Mouse (Mus musculus): ENCODE data around the gene Bmp4.

Gene Bmp4

DNA sequence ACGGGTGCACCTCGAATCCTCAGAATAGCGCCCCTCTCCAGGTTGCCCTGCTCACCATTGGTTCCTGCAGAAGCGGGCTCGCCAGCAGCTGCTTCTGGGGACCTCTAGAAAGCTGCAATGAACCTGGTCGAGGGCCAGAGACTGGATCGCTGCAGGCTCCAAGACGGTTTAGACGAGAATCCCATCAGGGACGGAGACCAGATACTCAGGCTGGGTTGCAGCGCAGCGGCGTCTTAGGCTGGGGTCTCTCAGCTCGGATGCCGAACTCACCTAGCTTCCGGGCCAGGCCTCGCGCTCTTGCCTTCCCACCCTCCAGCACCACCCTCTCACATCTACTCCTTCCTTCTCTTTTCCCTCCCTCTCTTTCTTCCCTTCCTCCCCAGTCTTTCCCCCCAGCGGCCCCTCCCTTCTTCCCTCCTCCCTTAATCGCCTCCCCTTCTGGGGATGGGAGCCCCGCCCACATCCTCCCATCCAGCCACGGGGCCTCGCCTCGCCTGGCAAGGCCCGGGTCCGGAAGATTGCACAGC lies at the start of gene Bmp4:
TSS of gene Bmp4 (minus strand) at position 421 of the 527 bp plus-strand sequence.
- no peak for DNase-seq (ENCODE audit: low read depth)

DNA sequence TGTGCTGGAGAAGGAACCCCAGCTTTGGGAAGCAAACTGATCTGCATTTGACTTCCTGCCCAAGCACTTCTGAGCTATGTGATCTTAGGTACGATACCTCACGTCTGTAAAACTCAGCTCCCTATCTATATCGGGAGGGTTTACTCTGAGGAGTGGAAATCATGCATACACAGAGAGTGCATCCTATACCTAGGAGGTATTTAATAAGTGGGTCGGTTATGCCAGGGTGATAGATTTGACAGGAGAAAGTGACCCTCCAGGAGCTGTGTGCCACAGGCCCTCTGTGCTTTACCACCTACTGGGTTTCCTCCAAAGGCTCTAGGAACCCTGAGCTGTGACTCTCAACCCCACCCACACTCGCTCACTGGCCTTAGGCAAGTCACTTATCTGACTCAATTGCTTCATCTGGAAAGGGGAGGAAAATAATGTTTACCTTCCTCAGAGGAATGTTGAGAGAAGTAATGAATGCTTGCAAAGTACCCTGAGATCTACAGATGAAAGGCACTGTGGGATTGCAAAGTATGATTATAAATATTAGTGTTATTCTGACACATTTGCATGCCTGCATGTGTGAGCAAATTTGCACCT lies 49.1 kb upstream of the Bmp4 start:
- DNase-seq (ENCODE audit: low read depth) = no peak

DNA sequence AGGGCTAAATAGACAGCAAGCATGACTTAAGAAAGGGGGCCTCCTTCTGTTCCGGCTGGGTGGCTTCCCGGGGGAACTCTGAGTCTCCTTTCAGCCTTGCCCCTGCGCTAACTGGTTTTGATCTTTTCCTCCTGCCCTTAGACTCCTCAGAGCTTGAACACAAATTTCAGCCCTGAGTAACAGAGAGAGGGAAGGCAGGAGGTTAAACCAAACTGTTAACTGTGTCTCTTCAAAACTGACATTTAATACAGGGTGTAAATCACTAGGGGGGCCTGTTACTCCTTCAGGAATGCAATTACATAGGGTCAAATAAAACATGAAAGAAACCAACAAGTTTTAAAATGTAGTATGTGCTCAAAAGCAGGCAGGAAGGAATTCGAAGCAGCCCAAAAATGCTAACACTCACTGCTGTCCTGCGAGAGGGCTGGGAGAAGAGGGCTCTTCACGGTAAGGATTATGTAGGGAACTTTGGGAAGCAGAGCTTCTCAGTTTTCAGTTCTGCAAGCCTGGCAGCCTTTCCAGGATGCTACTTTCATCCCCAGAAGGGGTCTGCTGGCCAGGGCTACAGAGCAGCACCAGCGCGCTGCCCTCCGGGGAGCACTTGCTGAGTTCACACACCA lies 46.1 kb upstream of the Bmp4 start:
- DNase-seq (ENCODE audit: low read depth) = no peak

DNA sequence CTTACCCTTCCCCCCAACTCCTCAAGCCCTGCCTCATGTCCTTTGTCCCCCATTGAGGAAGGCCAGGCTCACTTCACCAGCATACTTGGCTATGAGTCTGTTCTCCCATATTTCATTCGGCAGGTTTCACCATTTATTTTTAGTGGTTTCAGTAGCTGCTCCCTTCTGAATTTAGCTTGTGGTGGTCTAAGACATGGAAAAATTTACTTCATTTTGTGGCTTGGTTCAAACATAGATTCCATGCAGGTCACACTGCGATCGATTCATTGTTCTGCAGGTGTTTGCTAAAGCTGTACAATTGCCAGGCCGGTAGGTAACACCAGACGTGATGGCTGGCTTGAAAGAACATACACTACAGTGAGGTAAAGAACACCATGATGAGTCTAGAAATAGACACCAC lies 39.8 kb upstream of the Bmp4 start:
- no peak for DNase-seq (ENCODE audit: low read depth)

DNA sequence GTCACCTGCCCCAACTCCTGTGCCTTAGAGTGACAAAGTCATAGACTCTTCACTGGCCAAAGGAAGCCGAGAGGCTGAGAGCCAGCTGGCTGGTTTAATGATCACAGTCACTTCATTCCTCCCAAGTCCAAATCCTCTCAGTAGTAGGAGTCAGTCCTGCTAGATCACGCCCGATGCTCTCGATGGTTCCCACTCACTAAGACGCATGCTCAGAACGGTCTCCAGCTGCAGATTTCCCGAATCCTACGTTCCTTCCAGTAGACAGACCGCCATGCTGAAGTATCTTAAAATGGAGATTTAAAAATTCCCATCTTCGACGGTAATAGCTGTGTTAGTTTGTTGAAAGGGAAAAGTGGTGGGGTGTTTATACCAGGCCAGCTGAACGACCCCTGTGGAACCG lies 36.8 kb upstream of the Bmp4 start:
- no peak for DNase-seq (ENCODE audit: low read depth)

DNA sequence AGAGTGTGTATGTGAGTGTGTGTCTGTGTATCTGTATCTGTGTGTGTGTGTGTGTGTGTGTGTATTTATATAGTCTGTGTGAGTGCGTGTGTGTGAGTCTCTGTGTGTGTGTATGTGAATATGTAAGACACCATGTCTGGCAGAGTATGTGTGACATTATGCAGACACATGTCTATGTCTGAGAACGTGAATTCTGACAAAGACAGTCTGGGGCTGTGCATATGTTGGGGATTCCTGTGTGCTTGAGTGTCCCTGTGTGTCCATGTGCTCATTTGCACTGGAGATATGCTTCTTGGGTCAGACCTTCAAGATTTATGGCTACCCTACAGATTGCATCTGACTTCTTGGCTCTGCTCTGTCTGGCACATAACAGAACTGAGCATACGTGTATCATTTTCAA lies 31.4 kb upstream of the Bmp4 start:
- DNase-seq (ENCODE audit: low read depth) = no peak

DNA sequence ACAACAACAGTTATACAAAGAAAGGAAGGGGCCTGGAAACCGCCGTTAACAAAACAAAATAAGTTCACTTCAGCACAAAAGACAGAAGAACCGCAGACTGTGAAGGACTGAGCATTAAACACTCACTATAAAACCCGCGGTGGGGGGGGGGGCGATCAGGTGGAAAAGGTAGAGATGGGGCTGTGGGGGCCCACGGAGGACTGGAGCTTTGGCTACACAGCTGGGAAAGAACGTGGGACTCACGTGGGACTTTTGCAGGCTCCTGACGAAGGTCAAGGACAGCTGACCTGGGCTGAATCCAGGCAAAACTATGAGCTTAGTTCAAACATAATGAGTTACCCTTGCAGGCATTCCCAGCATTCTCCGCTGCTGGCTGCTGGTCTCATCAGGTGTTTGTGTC lies 28.8 kb upstream of the Bmp4 start:
- no peak for DNase-seq (ENCODE audit: low read depth)

DNA sequence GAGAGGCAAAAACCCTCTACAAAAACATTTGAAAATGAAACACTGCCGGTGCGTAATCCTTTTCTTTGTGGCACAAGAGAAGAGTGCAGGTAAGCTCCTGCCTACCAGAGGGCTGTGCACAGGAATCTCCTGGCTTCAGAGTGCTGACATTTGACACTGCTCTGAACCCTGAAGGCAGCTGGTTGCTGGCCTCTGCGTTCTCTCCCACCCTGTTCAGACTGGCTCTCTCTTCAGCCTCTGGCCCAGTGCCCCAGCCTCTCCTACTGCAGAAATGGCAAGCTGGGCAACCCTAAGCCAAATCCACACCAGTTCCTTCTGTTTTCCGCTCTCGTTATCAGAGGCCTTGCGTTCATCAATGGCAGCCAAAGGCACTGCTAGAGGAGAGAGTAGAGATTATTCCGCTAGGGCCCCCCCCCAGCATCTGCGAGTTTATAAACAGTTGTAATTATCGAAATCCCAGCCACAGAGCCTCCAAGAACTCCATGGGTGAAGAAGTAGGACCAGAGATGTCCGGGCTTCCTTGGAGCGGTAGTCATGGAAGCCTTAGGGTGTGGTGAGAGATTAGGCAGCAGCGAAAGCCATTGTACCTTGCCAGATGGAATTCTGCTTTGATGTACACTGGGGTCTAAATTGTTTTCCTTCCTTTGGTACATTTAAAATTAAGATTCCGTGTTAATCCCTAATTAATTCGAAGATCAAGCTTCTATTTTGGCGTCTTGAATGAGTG lies 28.1 kb upstream of the Bmp4 start:
- DNase-seq (ENCODE audit: low read depth) = no peak

DNA sequence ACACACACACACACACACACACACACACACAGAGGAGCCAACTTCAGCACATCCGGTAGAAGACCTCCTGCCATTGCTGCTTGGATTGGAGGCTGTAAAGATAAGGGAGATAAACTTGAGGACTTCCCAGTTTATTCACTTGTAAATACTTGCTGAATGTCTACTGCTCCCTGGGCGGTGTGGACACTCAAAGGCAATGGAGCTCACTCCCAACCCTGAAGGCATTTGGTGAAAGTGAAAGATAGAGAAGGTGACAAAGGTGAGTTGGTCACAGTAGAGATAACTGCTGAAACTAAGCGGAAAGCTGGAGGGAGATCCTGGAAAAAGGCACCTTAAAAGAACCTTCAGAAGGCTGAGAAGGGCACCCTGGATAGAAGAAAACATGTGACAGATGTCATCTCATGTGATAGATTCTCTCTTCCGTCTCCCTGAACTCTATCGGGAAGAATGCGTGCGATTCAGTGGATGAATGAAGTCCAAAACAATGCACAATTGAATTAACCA lies 22.1 kb upstream of the Bmp4 start:
- DNase-seq (ENCODE audit: low read depth) = no peak

DNA sequence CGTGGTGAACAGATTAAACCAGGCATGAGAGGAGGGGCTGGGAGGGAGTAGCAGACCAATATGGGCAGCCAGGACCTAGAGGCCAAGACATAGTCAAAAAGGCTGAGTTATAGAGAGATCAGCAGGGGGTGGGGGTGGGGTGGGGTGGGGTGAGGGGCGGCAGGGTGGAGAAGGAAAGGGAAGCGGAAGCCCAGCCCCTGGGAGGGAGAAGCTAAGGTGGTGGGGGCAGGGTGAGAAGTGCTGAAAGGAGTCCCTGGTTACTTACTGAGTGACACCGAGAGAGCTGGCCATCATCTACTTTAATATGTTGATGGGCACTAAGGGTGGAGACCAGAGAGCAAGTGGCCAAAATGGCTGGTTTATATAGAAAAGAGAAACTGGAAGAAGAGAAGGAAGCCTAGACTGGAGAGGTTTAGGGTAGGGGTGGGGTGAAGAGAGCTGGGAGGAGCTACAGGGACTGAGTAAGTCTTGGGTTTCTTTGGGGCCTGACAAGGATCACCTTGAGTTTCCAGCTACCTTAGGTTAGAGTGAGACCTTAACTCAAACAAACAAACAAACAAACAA lies 20.2 kb upstream of the Bmp4 start:
- no peak for DNase-seq (ENCODE audit: low read depth)

DNA sequence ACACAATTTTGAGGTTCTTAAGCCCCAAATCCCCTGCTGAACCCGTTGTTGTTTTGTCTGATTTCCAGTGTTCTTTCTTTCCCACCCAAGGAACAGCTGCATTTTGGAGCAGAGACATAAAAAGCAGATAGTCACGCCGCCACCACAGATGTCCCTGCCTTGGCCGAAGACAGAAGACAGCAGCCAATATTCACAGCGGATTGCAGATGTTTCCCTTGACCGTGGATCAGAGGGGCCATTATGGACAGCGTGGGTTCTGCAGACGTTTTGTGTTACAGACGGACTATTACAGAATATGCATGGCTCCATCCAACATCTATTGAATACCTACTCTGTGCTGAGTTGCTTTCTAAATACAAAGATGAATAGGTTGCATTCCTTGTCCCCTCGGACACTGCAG lies 18.5 kb upstream of the Bmp4 start:
- DNase-seq (ENCODE audit: low read depth) = no peak

DNA sequence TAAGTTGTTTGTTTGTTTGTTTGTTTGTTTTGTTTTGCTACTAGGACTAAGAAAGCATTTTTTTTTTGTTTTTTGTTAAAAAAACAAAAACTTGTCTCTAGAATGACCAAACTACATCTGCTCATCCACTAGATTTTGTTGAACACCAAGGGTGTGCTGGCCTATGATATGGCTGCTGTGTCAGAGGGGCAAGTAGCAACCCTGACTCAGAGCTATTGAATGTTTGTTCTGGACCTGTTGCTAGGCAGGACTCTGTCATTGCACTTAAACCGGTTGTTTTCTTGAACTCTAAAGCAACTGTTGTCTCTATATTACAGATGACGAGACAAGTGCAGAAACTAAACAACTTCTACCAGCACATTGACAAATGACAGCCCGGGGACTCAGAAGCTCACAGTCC lies 17.9 kb upstream of the Bmp4 start:
- no peak for DNase-seq (ENCODE audit: low read depth)

DNA sequence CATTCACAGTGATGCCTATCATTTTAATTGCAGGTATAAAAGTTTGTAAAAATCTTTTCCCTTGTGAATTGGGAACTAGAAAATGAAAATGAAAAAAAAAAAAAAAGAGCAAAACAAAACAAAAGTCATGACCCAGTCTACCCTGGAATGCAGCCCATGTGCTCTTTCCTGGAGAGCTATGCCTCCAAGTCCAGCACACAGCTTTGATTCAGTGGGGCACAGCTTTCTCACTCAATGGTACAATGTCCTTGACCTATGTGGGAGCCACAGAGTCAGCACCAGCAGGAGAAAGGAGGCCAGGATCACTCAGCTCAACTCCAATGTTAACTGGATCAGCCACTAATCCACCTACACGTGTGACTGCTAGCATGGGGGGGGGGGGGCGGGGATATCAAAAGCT lies 9.5 kb upstream of the Bmp4 start:
- no peak for DNase-seq (ENCODE audit: low read depth)

DNA sequence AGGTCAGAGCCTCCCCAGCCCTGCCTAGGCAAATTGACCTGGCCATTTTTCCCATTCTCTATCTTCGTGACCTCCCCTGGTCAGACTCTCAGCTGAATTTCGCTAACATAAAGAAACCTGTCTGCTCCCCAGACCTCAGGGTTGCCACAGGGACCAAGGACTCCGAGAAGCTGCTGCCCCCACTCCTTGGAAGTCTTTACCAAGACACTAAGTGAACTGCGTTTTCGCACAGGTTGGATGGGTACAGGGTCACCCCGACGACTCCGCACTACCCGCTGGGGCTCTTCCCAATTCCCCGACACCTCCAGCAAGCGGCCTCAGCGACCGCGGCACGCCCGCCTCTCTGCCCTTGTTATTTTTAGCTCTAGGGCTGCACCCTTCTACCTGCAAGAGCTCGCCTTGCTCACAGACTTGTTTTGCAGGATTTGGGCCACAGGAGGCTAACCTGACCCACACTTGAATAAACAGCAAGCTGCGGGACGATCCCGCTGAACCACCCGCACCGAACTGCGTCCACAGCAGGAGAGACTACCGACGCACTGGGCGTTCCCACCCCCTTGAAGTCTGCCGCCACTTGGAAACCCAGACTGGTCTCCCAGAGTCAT lies 7.7 kb upstream of the Bmp4 start:
- DNase-seq (ENCODE audit: low read depth) = no peak

DNA sequence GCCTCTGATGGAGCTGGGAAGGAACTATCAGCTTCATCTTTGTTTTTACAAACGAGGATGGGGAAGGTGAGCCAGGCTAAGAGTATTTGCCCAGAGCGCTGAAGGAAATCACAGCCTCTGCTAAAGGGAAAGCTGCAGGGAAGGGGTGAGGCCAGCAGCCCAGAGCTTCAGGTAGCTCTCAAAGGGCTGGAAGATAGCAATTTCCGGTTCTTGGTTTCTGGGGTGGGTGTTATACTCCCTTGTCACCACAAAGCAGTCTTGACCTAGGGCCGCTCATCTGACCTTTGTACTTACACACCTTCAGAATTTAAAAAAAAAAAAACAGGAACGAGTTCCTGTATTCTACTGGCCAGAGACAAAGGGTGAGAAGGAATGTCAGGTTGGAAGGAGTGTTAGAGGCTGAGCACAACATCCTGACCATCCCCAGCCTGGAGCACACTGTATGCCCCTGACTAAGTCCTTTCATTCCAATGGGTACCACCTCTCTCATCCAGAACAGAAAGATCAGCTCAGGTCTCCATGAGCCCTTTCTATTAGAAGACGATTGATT lies 1.2 kb upstream of the Bmp4 start:
- no peak for DNase-seq (ENCODE audit: low read depth)

DNA sequence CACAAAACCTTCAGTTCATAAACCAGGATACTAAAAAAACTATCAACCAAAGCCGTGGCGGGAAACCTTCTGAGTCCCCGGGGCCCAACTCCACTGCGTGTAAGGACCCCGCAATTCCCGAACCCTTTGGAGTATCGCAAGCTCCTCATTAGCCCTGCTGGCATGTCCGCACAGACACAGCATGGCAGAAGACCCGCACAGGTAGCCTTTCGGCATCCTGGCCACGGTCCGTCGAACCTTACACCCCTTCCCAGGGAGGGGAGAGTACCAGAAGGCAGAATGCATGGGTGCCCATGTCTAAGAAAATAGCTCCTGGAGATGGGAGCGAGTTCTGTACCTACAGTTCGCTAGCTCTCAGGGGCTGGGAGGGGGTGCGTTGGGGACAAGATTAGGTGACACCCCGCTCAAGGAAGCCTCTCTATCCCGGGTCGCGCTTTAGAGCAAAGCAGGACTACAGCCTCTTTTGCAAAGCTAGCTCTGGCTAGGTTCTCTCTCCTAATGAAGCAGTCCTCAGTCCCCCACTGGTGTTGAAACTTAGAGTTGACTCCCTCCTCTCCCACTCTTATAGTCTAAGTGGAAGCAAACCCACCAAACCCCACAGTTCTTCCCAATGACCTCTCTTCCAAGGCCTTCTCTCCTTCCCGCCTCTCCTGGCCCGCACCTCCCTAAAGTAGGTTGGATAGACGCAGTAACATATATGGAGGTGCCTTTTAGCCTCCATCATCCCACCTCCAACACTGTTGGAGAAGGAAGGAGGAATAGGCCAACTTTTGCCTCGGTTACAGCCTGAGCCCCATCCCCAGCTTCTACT lies 826 bp downstream of the Bmp4 start:
- no peak for DNase-seq (ENCODE audit: low read depth)

DNA sequence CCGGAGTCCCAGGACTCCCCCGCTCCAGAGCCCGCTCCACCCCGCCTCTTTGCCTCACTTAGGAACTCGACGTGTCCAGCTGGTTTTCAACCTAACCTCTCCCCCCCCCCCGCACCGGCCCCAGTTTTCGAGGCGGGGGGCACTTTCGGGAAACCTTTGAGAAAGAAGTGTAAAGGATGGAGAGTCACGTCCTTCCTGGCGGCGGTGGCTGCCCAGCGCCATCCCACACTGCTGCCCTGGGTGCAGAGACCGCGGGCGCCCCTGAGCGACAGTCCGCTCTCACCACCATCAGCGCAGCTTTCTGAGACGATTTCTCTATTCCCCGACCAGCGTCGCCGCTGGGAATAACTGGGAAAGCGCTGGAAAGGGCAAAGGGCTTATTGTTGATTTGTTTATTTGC lies 1.8 kb downstream of the Bmp4 start:
- DNase-seq (ENCODE audit: low read depth) = no peak

DNA sequence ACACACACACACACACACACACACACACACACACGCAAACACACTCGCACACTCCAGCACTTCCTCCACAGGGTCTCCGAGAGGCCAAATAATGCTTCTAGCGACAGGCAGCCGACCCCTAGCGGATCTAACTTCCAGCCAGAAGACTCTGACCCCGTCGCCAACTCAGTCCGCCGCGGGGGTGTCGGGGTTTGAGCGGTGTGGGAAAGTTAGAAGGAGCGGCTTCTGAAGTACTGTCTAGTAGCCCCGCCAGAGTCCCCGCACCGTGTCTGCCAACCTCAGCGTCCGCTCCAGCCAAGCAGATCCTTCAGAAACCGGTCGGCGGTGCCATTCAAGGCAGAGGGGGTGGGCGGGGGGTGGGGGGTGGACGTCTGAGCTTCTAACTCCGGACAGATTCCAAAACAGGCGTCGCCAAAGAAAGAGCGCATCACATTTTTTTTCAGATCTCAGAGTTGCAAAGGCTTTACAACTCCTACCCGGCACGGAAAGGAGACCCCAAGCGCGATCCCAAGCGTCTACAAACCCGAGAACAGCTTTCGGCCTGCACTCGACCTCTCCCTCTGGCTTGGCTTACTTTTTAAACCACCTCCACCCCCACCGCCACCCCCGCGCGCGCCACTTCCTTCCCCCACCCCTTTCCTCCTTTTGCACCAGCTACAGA lies 2.5 kb downstream of the Bmp4 start:
- DNase-seq (ENCODE audit: low read depth) = no peak

DNA sequence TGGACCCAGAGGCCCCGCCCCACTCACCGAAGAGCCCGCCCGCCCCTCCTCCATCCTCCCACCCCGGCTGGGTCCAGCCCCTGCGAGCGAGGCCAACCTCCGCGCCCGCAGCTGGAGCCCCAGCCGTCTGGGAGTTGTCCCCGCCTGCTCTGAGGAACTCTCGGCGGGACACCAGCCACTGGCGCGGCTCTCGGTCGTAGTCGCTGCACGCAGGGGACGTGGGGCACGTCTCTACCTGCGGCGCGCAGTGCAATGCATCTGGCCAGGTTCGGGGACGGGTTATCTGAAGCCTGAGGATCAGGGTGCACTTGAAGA lies 3.2 kb downstream of the Bmp4 start:
- DNase-seq (ENCODE audit: low read depth) = no peak

DNA sequence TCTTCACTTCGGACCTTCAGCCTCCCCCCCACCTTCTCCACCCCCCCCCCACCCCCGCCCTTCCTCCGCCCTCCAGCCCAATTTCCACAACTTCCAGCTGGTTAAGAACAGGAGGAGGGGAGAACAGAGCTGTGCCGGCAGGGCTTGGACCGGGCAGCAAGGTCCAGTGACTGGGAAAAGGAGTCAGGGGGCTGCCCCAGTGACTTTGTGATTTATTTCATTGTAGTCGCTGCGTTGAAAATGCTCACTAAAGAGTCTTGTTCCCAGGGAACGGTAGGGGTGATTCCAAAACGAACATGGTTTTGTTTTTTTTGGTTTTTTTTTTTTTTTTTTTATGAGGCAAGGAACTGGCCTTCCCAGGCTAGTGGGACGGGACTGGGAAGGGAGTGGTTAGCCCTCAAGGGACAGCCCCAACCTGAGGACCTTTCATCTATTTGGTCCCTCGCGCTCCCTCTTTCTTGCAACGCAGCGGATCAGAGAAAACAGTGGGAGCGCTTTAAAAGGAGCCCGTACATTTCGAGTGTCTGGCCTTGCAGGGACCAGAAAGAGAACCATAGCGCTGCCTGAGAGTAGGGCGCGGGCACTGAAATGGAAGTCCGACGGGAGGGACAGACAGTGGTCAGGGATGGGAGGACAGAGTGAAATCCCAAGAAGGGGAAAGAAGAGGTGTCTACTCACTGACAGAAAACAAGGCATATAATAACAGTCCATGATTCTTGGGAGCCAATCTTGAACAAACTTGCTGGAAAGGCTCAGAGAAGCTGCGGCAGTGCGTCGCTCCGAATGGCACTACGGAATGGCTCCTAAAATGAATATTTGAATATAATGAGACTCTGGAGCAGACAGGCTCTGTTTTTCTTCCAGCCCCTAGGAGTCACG lies 3.8 kb downstream of the Bmp4 start:
- DNase-seq (ENCODE audit: low read depth) = no peak
